ENCODE assay signal across 17 mouse cellular contexts in the genomic region with DNA sequence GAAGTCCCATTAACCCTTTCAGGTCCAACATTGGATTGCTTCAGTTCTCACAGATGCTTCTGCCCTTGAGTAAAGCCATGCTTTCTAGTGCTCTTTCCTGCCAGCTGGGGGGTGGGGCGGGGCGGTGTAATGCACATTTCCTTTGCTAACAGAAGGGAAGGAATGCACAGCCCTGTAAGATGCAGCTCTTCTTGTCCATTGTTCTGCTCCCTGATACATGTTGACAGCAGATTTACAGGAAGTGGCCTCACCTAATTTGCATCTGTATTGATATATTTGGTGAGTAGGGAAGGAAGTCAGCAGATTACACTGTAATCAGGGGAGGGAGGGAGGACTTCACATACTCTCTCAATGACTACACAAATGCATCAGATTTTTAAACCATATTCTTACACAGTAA.
DNase-seq lines count a peak whose midpoint lies in the region; ATAC-seq lines count a peak whose summit lies in the region.
"Had no signal": no experiment of that assay in that cellular context is flagged by ENCODE, and none has a peak within 500 bp of the region (broad histone marks: within the 10 kb centered on the region; RNA-seq: fewer than 3 reads in every experiment).

No protein-coding gene starts in this region.

- H3K27me3 ChIP-seq in lung, embryonic 15.5 days = no peaks in the 10 kb centered on the region
- H3K27me3 ChIP-seq in liver, embryonic 12.5 days (replicated peaks) = no peaks in the 10 kb centered on the region
- H3K27me3 ChIP-seq: hindbrain, embryonic 12.5 days; midbrain, embryonic 13.5 days had no signal

- H3K4me3 ChIP-seq in lung, embryonic 15.5 days = no peak overlapping the region
- H3K4me3 ChIP-seq in liver, embryonic 12.5 days = no peak overlapping the region
- H3K4me3 ChIP-seq: hindbrain, embryonic 12.5 days; midbrain, embryonic 13.5 days had no signal

- H3K4me1 ChIP-seq in lung, embryonic 15.5 days = peaks cover 16% of the 10 kb centered on the region
- H3K4me1 ChIP-seq in liver, embryonic 12.5 days = no peaks in the 10 kb centered on the region

- no peaks in the 10 kb centered on the region for H3K36me3 ChIP-seq in lung, embryonic 15.5 days
- no peaks in the 10 kb centered on the region for H3K36me3 ChIP-seq in liver, embryonic 12.5 days
- H3K36me3 ChIP-seq: hindbrain, embryonic 12.5 days; midbrain, embryonic 13.5 days had no signal

- WGBS in lung, embryonic 15.5 days = 74% methylated on average over 2 of the region's 2 CpGs
- WGBS in liver, embryonic 12.5 days (ENCODE audit: insufficient replicate concordance) = 65% methylated on average over 2 of the region's 2 CpGs

- H3K27ac ChIP-seq in lung, embryonic 15.5 days = no peak overlapping the region
- H3K27ac ChIP-seq in liver, embryonic 12.5 days = no peak overlapping the region
- H3K27ac ChIP-seq: hindbrain, embryonic 12.5 days; midbrain, embryonic 13.5 days had no signal

- no peak overlapping the region for H3K4me2 ChIP-seq in lung, embryonic 15.5 days
- no peak overlapping the region for H3K4me2 ChIP-seq in liver, embryonic 12.5 days
- H3K4me2 ChIP-seq: hindbrain, embryonic 12.5 days; midbrain, embryonic 13.5 days had no signal

- DNase-seq in lung, postnatal 14 days = no peak
- DNase-seq in R1 (ENCODE audit: low read depth, low spot score) = peak; percentile 88
- DNase-seq in urinary bladder, adult 18-20 months (ENCODE audit: low spot score in 2 of 2) = no peak
- no peak for DNase-seq in adrenal gland, adult 2 months
- DNase-seq: adrenal gland, postnatal 36 days; cerebellum, adult 8-10 months; kidney, adult 8-10 months; thymus, postnatal 25 days had no signal

- ATAC-seq in lung, embryonic 15.5 days (ENCODE audit: borderline replicate concordance, extremely low read depth, low FRiP score, low TSS enrichment) = 0 out of 2 replicates have a peak, but pooled peaks have one; percentile 35
- ATAC-seq in liver, embryonic 12.5 days = peak; percentile 37; the same call in 1 of the 2 replicates
- ATAC-seq in megakaryocyte, adult 5-6 weeks (ENCODE audit: poor library complexity, severe bottlenecking) = peak; percentile 76
- ATAC-seq in erythroblast, adult 5-6 weeks (replicated peaks; ENCODE audit: low FRiP score, poor library complexity, severe bottlenecking) = no peak
- ATAC-seq: activated CD4-positive, CD25-positive, alpha-beta regulatory T cell, adult 4 months; forebrain, embryonic 14.5 days; inflammation-experienced regulatory T-cells, adult 6 months; midbrain, embryonic 13.5 days had no signal

- no peaks in the 10 kb centered on the region for H3K9me3 ChIP-seq in lung, embryonic 15.5 days
- H3K9me3 ChIP-seq in liver, embryonic 12.5 days (replicated peaks) = no peaks in the 10 kb centered on the region
- H3K9me3 ChIP-seq: hindbrain, embryonic 12.5 days; midbrain, embryonic 13.5 days had no signal

- no peak overlapping the region for H3K9ac ChIP-seq in lung, embryonic 15.5 days
- no peak overlapping the region for H3K9ac ChIP-seq in liver, embryonic 12.5 days
- H3K9ac ChIP-seq: hindbrain, embryonic 12.5 days; midbrain, embryonic 13.5 days had no signal
